Mouse (Mus musculus) right cerebral cortex, postnatal 4 days (tissue): ENCODE measurements at regions not wholly inside any gene's neighbourhood (a gene's known extent, or its start where the extent isn't known, plus 50 kb on each side); places are given as distances from the start of the nearest gene placed in this dataset.
A peak's percentile ranks its signal among the peaks of the same experiment; 100 is the strongest.

Experiments used
- DNase-seq: peaks from one replicate; pipeline ENCODE4 v3.0.0-alpha.2; 2022

DNA sequence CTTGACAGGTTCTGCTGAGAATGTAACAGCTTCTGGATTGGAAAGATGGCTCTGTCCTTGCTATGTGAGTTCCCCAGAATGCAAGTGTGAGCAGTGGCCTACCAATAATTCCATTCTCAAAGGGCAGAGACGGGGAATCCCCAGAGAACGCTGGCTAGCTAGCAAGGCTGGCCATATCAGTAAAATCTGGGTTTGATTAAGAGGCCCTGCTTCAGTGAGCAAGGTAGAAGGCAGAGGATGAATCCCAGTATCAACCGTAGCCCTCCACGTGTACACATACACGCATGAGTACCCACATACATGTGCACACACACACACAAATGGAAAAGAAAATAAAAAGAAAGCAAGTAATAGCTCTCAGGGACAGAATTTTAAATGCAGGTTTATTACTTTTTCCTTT, 55.3 kb downstream of the Tril start:
- DNase-seq: no peak

DNA sequence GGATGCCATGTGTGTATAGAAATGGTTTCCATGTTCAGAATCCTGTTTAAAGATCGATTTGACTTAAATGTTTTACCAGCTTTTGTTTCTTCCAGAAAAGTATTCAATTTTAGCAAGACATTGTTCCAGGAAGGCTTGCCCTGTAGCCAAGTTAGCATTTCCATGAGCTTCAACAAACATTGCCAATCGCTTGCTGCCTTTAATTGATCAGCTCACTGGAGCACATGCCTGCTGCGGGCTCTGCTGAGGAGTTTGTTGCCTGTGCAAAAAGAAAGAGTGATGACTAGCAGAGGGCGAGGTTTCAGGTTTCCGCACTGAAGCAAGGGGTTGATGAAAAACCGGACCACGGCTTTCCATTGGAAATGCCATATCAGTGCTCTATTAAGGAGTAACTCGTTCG, 58.0 kb downstream of the Tril start:
- DNase-seq: no peak

GRCm38 (mm10) chr6:53760651-53761058, 60.0 kb downstream of the Tril start:
- peak; percentile 19 for DNase-seq

GRCm38 (mm10) chr6:53759686-53760306, 60.8 kb downstream of the Tril start:
- no peak for DNase-seq

GRCm38 (mm10) chr6:53754366-53754765, 66.3 kb downstream of the Tril start:
- no peak for DNase-seq

GRCm38 (mm10) chr6:53750539-53750938, 70.1 kb downstream of the Tril start:
- DNase-seq: no peak
